Mouse (Mus musculus) urinary bladder, postnatal 4 days (tissue): ENCODE results near the gene Adamts20.
"Not testable (repeated sequence)": the region's sequence is repeated elsewhere in the genome, so short reads cannot be mapped to it uniquely, and the experiment has no call there.

Experiments used
- DNase-seq, 2 experiments: peaks; one replicate each; pipeline ENCODE4 v3.0.0; 2021 to 2022; ENCODE audit warnings: low spot score in 2 of 2

Adamts20 gene

GRCm38 (mm10) chr15:94465318-94465717, at the start of gene Adamts20:
TSS of gene Adamts20 (minus strand) at chr15:94465418.
- DNase-seq, result no peak

GRCm38 (mm10) chr15:94503451-94504215, 38.4 kb upstream of the Adamts20 start:
- DNase-seq, result no peak

- no peak for DNase-seq
These were observed 34.0 kb upstream of the Adamts20 start for GRCm38 (mm10) chr15:94499260-94499659.

- DNase-seq, result no peak
These were observed 30.7 kb upstream of the Adamts20 start for GRCm38 (mm10) chr15:94495936-94496335.

GRCm38 (mm10) chr15:94494445-94494844, 29.2 kb upstream of the Adamts20 start:
- DNase-seq, result no peak

- no peak for DNase-seq
These were observed 24.2 kb upstream of the Adamts20 start for GRCm38 (mm10) chr15:94489433-94489832.

GRCm38 (mm10) chr15:94488028-94488427, 22.8 kb upstream of the Adamts20 start:
- not testable (repeated sequence) for DNase-seq

- DNase-seq, result no peak
These were observed 17.3 kb upstream of the Adamts20 start for GRCm38 (mm10) chr15:94482555-94482954.

- no peak for DNase-seq
These were observed 15.6 kb upstream of the Adamts20 start for GRCm38 (mm10) chr15:94480792-94481191.

- DNase-seq, result no peak
These were observed 15.0 kb upstream of the Adamts20 start for GRCm38 (mm10) chr15:94480248-94480647.

- DNase-seq, result no peak
These were observed 14.4 kb upstream of the Adamts20 start for GRCm38 (mm10) chr15:94479513-94480136.

GRCm38 (mm10) chr15:94478706-94479105, 13.5 kb upstream of the Adamts20 start:
- DNase-seq, result no peak

- DNase-seq, result no peak
These were observed 12.1 kb upstream of the Adamts20 start for GRCm38 (mm10) chr15:94477287-94477686.

GRCm38 (mm10) chr15:94475975-94476374, 10.8 kb upstream of the Adamts20 start:
- DNase-seq, result no peak

- no peak for DNase-seq
These were observed 5.1 kb upstream of the Adamts20 start for GRCm38 (mm10) chr15:94470361-94470760.

- no peak for DNase-seq
These were observed 337 bp downstream of the Adamts20 start for GRCm38 (mm10) chr15:94464881-94465280.

- DNase-seq, result no peak
These were observed 2.0 kb downstream of the Adamts20 start for GRCm38 (mm10) chr15:94463251-94463650.

- no peak for DNase-seq
These were observed 3.0 kb downstream of the Adamts20 start for GRCm38 (mm10) chr15:94462206-94462605.

- no peak for DNase-seq
These were observed 4.1 kb downstream of the Adamts20 start for GRCm38 (mm10) chr15:94461166-94461565.

- no peak for DNase-seq
These were observed 7.4 kb downstream of the Adamts20 start for GRCm38 (mm10) chr15:94457636-94458390.

- DNase-seq, result no peak
These were observed 12.4 kb downstream of the Adamts20 start for GRCm38 (mm10) chr15:94452848-94453247.

GRCm38 (mm10) chr15:94451600-94451999, 13.6 kb downstream of the Adamts20 start:
- DNase-seq, result no peak
